Mouse (Mus musculus) megakaryocyte, embryonic 14.5 days (primary cell): ENCODE measurements at regions not wholly inside any gene's neighbourhood (a gene's known extent, or its start where the extent isn't known, plus 50 kb on each side); places are given as distances from the start of the nearest gene placed in this dataset.

Experiments used
- FLI1 ChIP-seq: IDR thresholded peaks from 2 replicates; pipeline ENCODE4 v1.6.1; 2012; ENCODE audit warnings: low read length, inconsistent platforms, mixed read lengths
- GATA1 ChIP-seq: IDR thresholded peaks from 3 replicates; pipeline ENCODE4 v1.6.1; 2012; ENCODE audit warnings: mixed read lengths, low read length, inconsistent platforms, borderline replicate concordance

DNA sequence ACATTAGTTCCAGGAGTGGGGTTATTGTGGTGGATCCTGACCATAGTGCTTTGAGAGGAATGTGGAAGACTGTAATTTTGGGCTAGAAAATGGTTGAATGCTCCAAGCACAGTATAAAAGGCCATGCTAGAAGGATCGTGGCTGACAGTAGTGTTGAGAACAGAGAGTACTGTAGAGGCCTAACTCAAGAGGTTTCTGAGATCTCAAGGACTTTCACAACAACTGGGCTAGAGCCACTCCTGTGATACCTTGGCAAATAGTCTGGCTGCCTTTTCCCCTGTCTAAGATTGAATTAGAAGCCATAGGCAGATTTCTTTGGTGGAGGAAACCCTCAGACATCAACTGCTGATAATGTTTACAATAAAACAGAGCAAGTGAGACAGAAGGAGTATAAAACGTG lies 67.1 kb upstream of the Armc2 start:
- no peak for TF ChIP-seq GATA1
- TF ChIP-seq FLI1: no peak
